Mouse (Mus musculus) left cerebral cortex, adult 8-10 months (tissue): Measurements from ENCODE around the gene Lamtor1. TPM values are rescaled to one million over a fixed set of nuclear protein-coding genes. Genes with fewer than 3 reads are reported as not detected.

ENCODE experiments used
- DNase-seq, 2 experiments: peaks; one replicate each; pipeline ENCODE4 v3.0.0; 2022; ENCODE audit warnings: low spot score in 2 of 2
- total RNA-seq, 4 experiments: library from RNA; stranded (reverse); gene quantifications; 2 replicates each; pipeline ENCODE4 v1.2.4; 2022

Gene Lamtor1
- 10 to 100 TPM; 83.0 to 96.2 (median 90.5) TPM for total RNA-seq

GRCm38 (mm10) chr7:101905561-101906286 lies at the start of gene Lamtor1:
Gene Lamtor1, plus strand, starts transcription at chr7:101905904.
- DNase-seq = peak; percentile 95 to 100

GRCm38 (mm10) chr7:101857094-101857493 lies 48.6 kb upstream of the Lamtor1 start, which contains the start of gene Folr2:
Gene Folr2, minus strand, starts transcription at chr7:101857194.
- no peak for DNase-seq

- DNase-seq = no peak
Measured at GRCm38 (mm10) chr7:101858362-101858761, 47.3 kb upstream of the Lamtor1 start.

- no peak for DNase-seq
Measured at GRCm38 (mm10) chr7:101860978-101861377, 44.7 kb upstream of the Lamtor1 start.

GRCm38 (mm10) chr7:101862291-101862690 lies 43.4 kb upstream of the Lamtor1 start:
- DNase-seq = no peak

- DNase-seq = no peak
Measured at GRCm38 (mm10) chr7:101863415-101863814, 42.3 kb upstream of the Lamtor1 start, which contains the start of gene Anapc15. Gene Anapc15, plus strand, starts transcription at chr7:101863715.

- no peak for DNase-seq
Measured at GRCm38 (mm10) chr7:101866491-101867265, 39.0 kb upstream of the Lamtor1 start.

- no peak for DNase-seq
Measured at GRCm38 (mm10) chr7:101867482-101867881, 38.2 kb upstream of the Lamtor1 start.

- no peak for DNase-seq
Measured at GRCm38 (mm10) chr7:101868241-101869162, 37.2 kb upstream of the Lamtor1 start.

- DNase-seq = no peak
Measured at GRCm38 (mm10) chr7:101869163-101869500, 36.6 kb upstream of the Lamtor1 start.

- no peak for DNase-seq
Measured at GRCm38 (mm10) chr7:101870629-101871028, 35.1 kb upstream of the Lamtor1 start, which contains the start of gene Folr1. Gene Folr1, minus strand, starts transcription at chr7:101870788.

- no peak for DNase-seq
Measured at GRCm38 (mm10) chr7:101871296-101871695, 34.4 kb upstream of the Lamtor1 start.

GRCm38 (mm10) chr7:101875978-101876377 lies 29.7 kb upstream of the Lamtor1 start:
- no peak for DNase-seq

- no peak for DNase-seq
Measured at GRCm38 (mm10) chr7:101880855-101881254, 24.8 kb upstream of the Lamtor1 start.

GRCm38 (mm10) chr7:101882413-101883154 lies 23.1 kb upstream of the Lamtor1 start:
- DNase-seq = no peak

GRCm38 (mm10) chr7:101884160-101884559 lies 21.5 kb upstream of the Lamtor1 start:
- DNase-seq = no peak

- DNase-seq = no peak
Measured at GRCm38 (mm10) chr7:101886274-101886673, 19.4 kb upstream of the Lamtor1 start.

- no peak for DNase-seq
Measured at GRCm38 (mm10) chr7:101888460-101888859, 17.2 kb upstream of the Lamtor1 start.

- no peak for DNase-seq
Measured at GRCm38 (mm10) chr7:101895695-101896094, 10.0 kb upstream of the Lamtor1 start.
